In genomic region chr4:92191649-92192048, GRCm38 (mm10) we compare ENCODE assay signal across 20 mouse cellular contexts. TPM values are rescaled to one million over a fixed set of nuclear protein-coding genes. Genes with fewer than 3 reads are reported as not detected.
"Had no signal": no experiment of that assay in that cellular context is flagged by ENCODE, and none has a peak within 500 bp of the region (broad histone marks: within the 10 kb centered on the region; RNA-seq: fewer than 3 reads in every experiment).

TSS of gene Gm12666 (minus strand) at chr4:92191749.

RNA-seq across cellular contexts. Expression of gene Gm12666, which starts in this region (rescaled TPM):
- total RNA-seq: forebrain, postnatal 0 days had no signal
- polyA plus RNA-seq: cortical plate, adult 2 months; embryonic facial prominence, embryonic 10.5 days; embryonic facial prominence, embryonic 11.5 days; embryonic facial prominence, embryonic 12.5 days; embryonic facial prominence, embryonic 13.5 days; embryonic facial prominence, embryonic 14.5 days; embryonic facial prominence, embryonic 15.5 days; erythroblast, embryonic 14.5 days; forebrain, embryonic 10.5 days; forebrain, embryonic 11.5 days; forebrain, embryonic 12.5 days; forebrain, embryonic 13.5 days; forebrain, embryonic 14.5 days; forebrain, embryonic 15.5 days; forebrain, embryonic 16.5 days; forebrain, postnatal 0 days; frontal cortex, adult 2 months; gonadal fat pad, adult 2 months; heart, adult 2 months; heart, embryonic 10.5 days had no signal
